Mouse (Mus musculus): ENCODE data around the gene Mus81.

Gene Mus81

GRCm38 (mm10) chr19:5444954-5445353, 43.2 kb downstream of the Mus81 start:
- DNase-seq (ENCODE audit: low spot score): no peak

GRCm38 (mm10) chr19:5444371-5444908, 43.8 kb downstream of the Mus81 start:
- no peak for DNase-seq (ENCODE audit: low spot score)

GRCm38 (mm10) chr19:5433951-5434350, 54.3 kb downstream of the Mus81 start:
- no peak for DNase-seq (ENCODE audit: low spot score)

- peak; percentile 60 for DNase-seq (ENCODE audit: low spot score)
Observed at GRCm38 (mm10) chr19:5432992-5433852, 55.0 kb downstream of the Mus81 start.

All from embryo, embryonic 10 days (tissue).